Mouse (Mus musculus) erythroblast, adult 5-6 weeks (primary cell): Measurements from ENCODE around the gene Gm19668. TPM values are rescaled to one million over a fixed set of nuclear protein-coding genes. Genes with fewer than 3 reads are reported as not detected.
"Not testable (repeated sequence)": the region's sequence is repeated elsewhere in the genome, so short reads cannot be mapped to it uniquely, and the experiment has no call there.

ENCODE experiments used
- ATAC-seq: replicated peaks from 2 replicates; pipeline ENCODE4 v1.8.0; 2016; ENCODE audit warnings: moderate number of reproducible peaks, mild to moderate bottlenecking, moderate TSS enrichment, inconsistent platforms; ENCODE audit not compliant: poor library complexity, low FRiP score, severe bottlenecking
- total RNA-seq, 2 experiments: library from RNA; stranded (forward) in 1 of 2; stranded (reverse) in 1 of 2; fragments of 150-400 nt in 1 of 2; fragments of 200-764, 138-1000 nt in 1 of 2; gene quantifications; 2 replicates each; pipeline versions ENCODE4 v1.2.3 to v1.2.4; 2015 to 2017; ENCODE audit warnings: low replicate concordance in 2 of 2

Gm19668 gene
- total RNA-seq, 2 experiments from 2014 or later, result not detected

- not testable (repeated sequence) for ATAC-seq
These were observed 22.1 kb downstream of the Gm19668 start, which contains the start of gene Gm7138 for GRCm38 (mm10) chr10:77776844-77777243. TSS of gene Gm7138 (minus strand) at chr10:77776944.

DNA sequence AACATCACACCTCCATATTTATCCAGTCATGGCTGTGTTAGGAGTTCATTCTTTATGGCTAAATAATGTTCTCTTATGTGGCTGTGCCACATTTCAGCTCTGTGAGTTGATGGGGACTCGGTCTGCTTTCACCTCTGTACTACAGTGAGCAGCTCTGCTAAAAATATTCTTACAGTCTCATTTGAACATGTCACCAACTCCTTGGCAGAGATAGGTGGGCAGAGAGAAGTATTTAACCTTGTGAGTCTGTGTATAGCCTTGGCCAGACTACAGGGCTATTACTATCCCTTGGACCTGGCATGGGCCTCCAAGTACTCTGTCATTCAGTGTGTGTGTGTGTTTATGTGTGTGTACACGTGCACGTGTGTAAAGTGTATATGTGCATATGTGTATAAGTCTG is 26.8 kb downstream of the Gm19668 start:
- not testable (repeated sequence) for ATAC-seq

DNA sequence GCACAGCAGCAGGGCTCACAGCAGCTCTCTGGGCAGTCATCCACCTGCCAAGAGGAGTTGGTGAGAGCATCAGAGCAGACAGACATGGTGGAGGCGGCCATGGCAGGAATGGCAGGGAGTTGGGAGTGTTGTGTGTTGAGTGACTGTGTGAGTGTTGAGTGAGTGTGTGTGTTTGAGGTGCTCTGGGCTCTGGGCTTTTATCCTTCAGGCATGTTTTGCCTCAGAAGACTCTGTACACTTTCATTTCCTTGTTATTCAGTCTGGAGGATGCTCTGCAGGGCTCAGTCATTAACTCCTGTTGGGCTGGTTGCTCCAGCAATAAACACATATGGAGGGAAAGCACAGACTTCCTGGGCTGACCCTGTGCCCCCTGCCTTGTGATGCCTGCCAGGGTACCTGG is 27.7 kb downstream of the Gm19668 start, which contains the start of gene Gm3238:
Gm3238 (minus strand) TSS at position 101 of the 400 bp plus-strand sequence.
- not testable (repeated sequence) for ATAC-seq

GRCm38 (mm10) chr10:77769727-77770126 is 29.2 kb downstream of the Gm19668 start:
- no peak for ATAC-seq

DNA sequence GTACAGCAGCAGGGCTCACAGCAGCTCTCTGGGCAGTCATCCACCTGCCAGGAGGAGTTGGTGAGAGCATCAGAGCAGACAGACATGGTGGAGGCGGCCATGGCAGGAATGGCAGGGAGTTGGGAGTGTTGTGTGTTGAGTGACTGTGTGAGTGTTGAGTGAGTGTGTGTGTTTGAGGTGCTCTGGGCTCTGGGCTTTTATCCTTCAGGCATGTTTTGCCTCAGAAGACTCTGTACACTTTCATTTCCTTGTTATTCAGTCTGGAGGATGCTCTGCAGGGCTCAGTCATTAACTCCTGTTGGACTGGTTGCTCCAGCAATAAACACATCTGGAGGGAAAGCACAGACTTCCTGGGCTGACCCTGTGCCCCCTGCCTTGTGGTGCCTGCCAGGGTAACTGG is 39.4 kb downstream of the Gm19668 start, which contains the start of gene Gm3233:
Gm3233 (minus strand) TSS at position 101 of the 400 bp plus-strand sequence.
- ATAC-seq, result not testable (repeated sequence)

DNA sequence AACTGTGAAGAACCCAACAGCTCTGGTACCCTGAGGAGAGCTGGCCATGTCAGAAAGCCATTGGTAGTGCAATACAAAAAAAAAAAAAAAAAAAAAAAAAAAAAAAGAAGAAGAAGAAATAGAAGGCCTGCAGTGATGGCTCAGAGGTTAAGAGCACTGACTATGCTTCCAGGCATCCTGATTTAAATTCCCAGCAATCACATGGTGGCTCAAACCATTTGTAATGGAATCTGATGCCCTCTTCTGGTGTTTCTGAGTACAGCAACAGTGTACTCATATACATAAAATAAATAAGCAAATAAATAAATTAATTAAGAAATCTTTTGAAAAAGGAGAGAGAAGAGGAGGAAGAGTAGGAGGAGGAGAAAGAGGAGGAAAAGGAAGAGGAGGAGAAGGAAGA is 45.5 kb downstream of the Gm19668 start:
- no peak for ATAC-seq

DNA sequence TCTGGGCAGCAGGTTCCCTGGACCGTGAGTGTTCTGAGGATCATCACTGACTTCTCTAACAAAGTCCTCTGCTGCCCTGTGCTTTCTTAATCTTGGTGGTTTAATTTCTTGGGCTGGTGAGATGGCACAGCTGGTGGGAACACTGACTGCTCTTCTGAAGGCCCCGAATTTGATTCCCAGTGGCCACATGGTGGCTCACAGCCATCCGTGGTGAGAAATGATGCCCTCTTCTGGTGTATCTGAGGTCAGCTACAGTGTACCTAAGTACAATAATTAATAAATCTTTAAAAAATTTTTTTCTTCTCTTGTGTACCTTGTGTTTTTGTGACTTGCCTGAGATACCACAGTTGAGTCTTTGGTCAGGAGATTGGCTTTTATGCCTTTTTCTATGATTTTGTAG is 46.6 kb downstream of the Gm19668 start:
- ATAC-seq, result not testable (repeated sequence)

DNA sequence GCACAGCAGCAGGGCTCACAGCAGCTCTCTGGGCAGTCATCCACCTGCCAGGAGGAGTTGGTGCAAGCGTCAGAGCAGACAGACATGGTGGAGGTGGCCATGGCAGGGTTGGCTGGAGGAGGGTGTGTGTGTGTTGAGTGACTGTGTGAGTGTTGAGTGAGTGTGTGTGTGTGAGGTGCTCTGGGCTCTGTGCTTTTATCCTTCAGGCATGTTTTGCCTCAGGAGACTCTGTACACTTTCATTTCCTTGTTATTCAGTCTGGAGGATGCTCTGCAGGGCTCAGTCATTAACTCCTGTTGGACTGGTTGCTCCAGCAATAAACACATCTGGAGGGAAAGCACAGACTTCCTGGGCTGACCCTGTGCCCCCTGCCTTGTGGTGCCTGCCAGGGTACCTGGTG is 47.7 kb downstream of the Gm19668 start, which contains the start of gene Gm9736:
Gm9736 (minus strand) TSS at position 101 of the 400 bp plus-strand sequence.
- not testable (repeated sequence) for ATAC-seq

- not testable (repeated sequence) for ATAC-seq
These were observed 48.2 kb downstream of the Gm19668 start for GRCm38 (mm10) chr10:77750686-77751085.

Other genes with a start within 250 kb of the Gm19668 start
Only the 30 nearest of the 33 such genes appear.
- 6.3 and 20.2 TPM in 2 replicates for gene Sumo3, start 193.0 kb downstream of the Gm19668 start, total RNA-seq (2015; ENCODE audit: low replicate concordance)
- gene Sumo3, start 193.0 kb downstream of the Gm19668 start, total RNA-seq (2017; ENCODE audit: low replicate concordance), result 30.7 and 32.1 TPM in 2 replicates
- gene Gm49325, start 192.9 kb downstream of the Gm19668 start, total RNA-seq (2015; ENCODE audit: low replicate concordance), result not detected in 2 replicates
- not detected in 2 replicates for gene Gm49325, start 192.9 kb downstream of the Gm19668 start, total RNA-seq (2017; ENCODE audit: low replicate concordance)
- gene Ube2g2, start 176.9 kb downstream of the Gm19668 start, total RNA-seq (2015; ENCODE audit: low replicate concordance), result 6.1 and 7.5 TPM in 2 replicates
- 10.5 and 14.4 TPM in 2 replicates for gene Ube2g2, start 176.9 kb downstream of the Gm19668 start, total RNA-seq (2017; ENCODE audit: low replicate concordance)
- not detected in 2 replicates for gene Tspear, start 112.6 kb downstream of the Gm19668 start, total RNA-seq (2015; ENCODE audit: low replicate concordance)
- not detected in 2 replicates for gene Tspear, start 112.6 kb downstream of the Gm19668 start, total RNA-seq (2017; ENCODE audit: low replicate concordance)
- not detected in 2 replicates for gene Gm19402, start 108.4 kb downstream of the Gm19668 start, total RNA-seq (2015; ENCODE audit: low replicate concordance)
- gene Gm19402, start 108.4 kb downstream of the Gm19668 start, total RNA-seq (2017; ENCODE audit: low replicate concordance), result not detected in 2 replicates
- not detected in 2 replicates for gene Gm9508, start 101.9 kb downstream of the Gm19668 start, total RNA-seq (2015; ENCODE audit: low replicate concordance)
- not detected in 2 replicates for gene Gm9508, start 101.9 kb downstream of the Gm19668 start, total RNA-seq (2017; ENCODE audit: low replicate concordance)
- gene Gm10272, start 92.5 kb downstream of the Gm19668 start, total RNA-seq (2015; ENCODE audit: low replicate concordance), result not detected in 2 replicates
- not detected in 2 replicates for gene Gm10272, start 92.5 kb downstream of the Gm19668 start, total RNA-seq (2017; ENCODE audit: low replicate concordance)
- gene Gm10024, start 87.7 kb downstream of the Gm19668 start, total RNA-seq (2015; ENCODE audit: low replicate concordance), result not detected in 2 replicates
- gene Gm10024, start 87.7 kb downstream of the Gm19668 start, total RNA-seq (2017; ENCODE audit: low replicate concordance), result not detected in 2 replicates
- gene Gm10142, start 83.3 kb downstream of the Gm19668 start, total RNA-seq (2015; ENCODE audit: low replicate concordance), result not detected in 2 replicates
- gene Gm10142, start 83.3 kb downstream of the Gm19668 start, total RNA-seq (2017; ENCODE audit: low replicate concordance), result not detected in 2 replicates
- gene Krtap12-1, start 78.5 kb downstream of the Gm19668 start, total RNA-seq (2015; ENCODE audit: low replicate concordance), result not detected in 2 replicates
- gene Krtap12-1, start 78.5 kb downstream of the Gm19668 start, total RNA-seq (2017; ENCODE audit: low replicate concordance), result not detected in 2 replicates
- not detected in 2 replicates for gene Gm10100, start 72.6 kb downstream of the Gm19668 start, total RNA-seq (2015; ENCODE audit: low replicate concordance)
- gene Gm10100, start 72.6 kb downstream of the Gm19668 start, total RNA-seq (2017; ENCODE audit: low replicate concordance), result not detected in 2 replicates
- gene Gm18596, start 56.5 kb downstream of the Gm19668 start, total RNA-seq (2015; ENCODE audit: low replicate concordance), result not detected in 2 replicates
- not detected in 2 replicates for gene Gm18596, start 56.5 kb downstream of the Gm19668 start, total RNA-seq (2017; ENCODE audit: low replicate concordance)
- not detected in 2 replicates for gene Gm9736, start 47.8 kb downstream of the Gm19668 start, total RNA-seq (2015; ENCODE audit: low replicate concordance)
- gene Gm9736, start 47.8 kb downstream of the Gm19668 start, total RNA-seq (2017; ENCODE audit: low replicate concordance), result not detected in 2 replicates
- gene Gm3233, start 39.5 kb downstream of the Gm19668 start, total RNA-seq (2015; ENCODE audit: low replicate concordance), result not detected in 2 replicates
- gene Gm3233, start 39.5 kb downstream of the Gm19668 start, total RNA-seq (2017; ENCODE audit: low replicate concordance), result not detected in 2 replicates
- gene Gm3238, start 27.8 kb downstream of the Gm19668 start, total RNA-seq (2015; ENCODE audit: low replicate concordance), result not detected in 2 replicates
- gene Gm3238, start 27.8 kb downstream of the Gm19668 start, total RNA-seq (2017; ENCODE audit: low replicate concordance), result not detected in 2 replicates
- gene Gm7138, start 22.2 kb downstream of the Gm19668 start, total RNA-seq (2015; ENCODE audit: low replicate concordance), result not detected in 2 replicates
- gene Gm7138, start 22.2 kb downstream of the Gm19668 start, total RNA-seq (2017; ENCODE audit: low replicate concordance), result not detected in 2 replicates
- not detected in 2 replicates for gene Gm3250, start 16.6 kb downstream of the Gm19668 start, total RNA-seq (2015; ENCODE audit: low replicate concordance)
- gene Gm3250, start 16.6 kb downstream of the Gm19668 start, total RNA-seq (2017; ENCODE audit: low replicate concordance), result not detected in 2 replicates
- gene Gm7137, start 10.9 kb downstream of the Gm19668 start, total RNA-seq (2015; ENCODE audit: low replicate concordance), result not detected in 2 replicates
- not detected in 2 replicates for gene Gm7137, start 10.9 kb downstream of the Gm19668 start, total RNA-seq (2017; ENCODE audit: low replicate concordance)
- not detected in 2 replicates for gene Gm9639, start 4.1 kb downstream of the Gm19668 start, total RNA-seq (2015; ENCODE audit: low replicate concordance)
- gene Gm9639, start 4.1 kb downstream of the Gm19668 start, total RNA-seq (2017; ENCODE audit: low replicate concordance), result not detected in 2 replicates
- gene Gm9507, start 12.7 kb upstream of the Gm19668 start, total RNA-seq (2015; ENCODE audit: low replicate concordance), result not detected in 2 replicates
- gene Gm9507, start 12.7 kb upstream of the Gm19668 start, total RNA-seq (2017; ENCODE audit: low replicate concordance), result not detected in 2 replicates
- not detected in 2 replicates for gene Gm2696, start 15.5 kb upstream of the Gm19668 start, total RNA-seq (2015; ENCODE audit: low replicate concordance)
- gene Gm2696, start 15.5 kb upstream of the Gm19668 start, total RNA-seq (2017; ENCODE audit: low replicate concordance), result not detected in 2 replicates
- not detected in 2 replicates for gene Krtap10-4, start 28.0 kb upstream of the Gm19668 start, total RNA-seq (2015; ENCODE audit: low replicate concordance)
- gene Krtap10-4, start 28.0 kb upstream of the Gm19668 start, total RNA-seq (2017; ENCODE audit: low replicate concordance), result not detected in 2 replicates
- gene Krtap10-10, start 36.8 kb upstream of the Gm19668 start, total RNA-seq (2015; ENCODE audit: low replicate concordance), result not detected in 2 replicates
- gene Krtap10-10, start 36.8 kb upstream of the Gm19668 start, total RNA-seq (2017; ENCODE audit: low replicate concordance), result not detected in 2 replicates
- gene Gm36176, start 47.7 kb upstream of the Gm19668 start, total RNA-seq (2015; ENCODE audit: low replicate concordance), result not detected in 2 replicates
- gene Gm36176, start 47.7 kb upstream of the Gm19668 start, total RNA-seq (2017; ENCODE audit: low replicate concordance), result not detected in 2 replicates
- not detected in 2 replicates for gene Gm10318, start 53.7 kb upstream of the Gm19668 start, total RNA-seq (2015; ENCODE audit: low replicate concordance)
- not detected in 2 replicates for gene Gm10318, start 53.7 kb upstream of the Gm19668 start, total RNA-seq (2017; ENCODE audit: low replicate concordance)
- not detected in 2 replicates for gene Gm3285, start 62.8 kb upstream of the Gm19668 start, total RNA-seq (2015; ENCODE audit: low replicate concordance)
- not detected in 2 replicates for gene Gm3285, start 62.8 kb upstream of the Gm19668 start, total RNA-seq (2017; ENCODE audit: low replicate concordance)
- not detected in 2 replicates for gene Lrrc3, start 103.4 kb upstream of the Gm19668 start, total RNA-seq (2015; ENCODE audit: low replicate concordance)
- not detected in 2 replicates for gene Lrrc3, start 103.4 kb upstream of the Gm19668 start, total RNA-seq (2017; ENCODE audit: low replicate concordance)
- 3.1 and 5.4 TPM in 2 replicates for gene Trpm2, start 171.4 kb upstream of the Gm19668 start, total RNA-seq (2015; ENCODE audit: low replicate concordance)
- 3.4 and 9.8 TPM in 2 replicates for gene Trpm2, start 171.4 kb upstream of the Gm19668 start, total RNA-seq (2017; ENCODE audit: low replicate concordance)
- 0.77 and 3.1 TPM in 2 replicates for gene 1810043G02Rik, start 179.4 kb upstream of the Gm19668 start, total RNA-seq (2015; ENCODE audit: low replicate concordance)
- 0.28 and 0.68 TPM in 2 replicates for gene 1810043G02Rik, start 179.4 kb upstream of the Gm19668 start, total RNA-seq (2017; ENCODE audit: low replicate concordance)
- 0.96 and 1.5 TPM in 2 replicates for gene Pfkl, start 210.9 kb upstream of the Gm19668 start, total RNA-seq (2015; ENCODE audit: low replicate concordance)
- gene Pfkl, start 210.9 kb upstream of the Gm19668 start, total RNA-seq (2017; ENCODE audit: low replicate concordance), result 7.3 and 11.6 TPM in 2 replicates